ENCODE assay signal across 11 mouse cellular contexts in the genomic region with DNA sequence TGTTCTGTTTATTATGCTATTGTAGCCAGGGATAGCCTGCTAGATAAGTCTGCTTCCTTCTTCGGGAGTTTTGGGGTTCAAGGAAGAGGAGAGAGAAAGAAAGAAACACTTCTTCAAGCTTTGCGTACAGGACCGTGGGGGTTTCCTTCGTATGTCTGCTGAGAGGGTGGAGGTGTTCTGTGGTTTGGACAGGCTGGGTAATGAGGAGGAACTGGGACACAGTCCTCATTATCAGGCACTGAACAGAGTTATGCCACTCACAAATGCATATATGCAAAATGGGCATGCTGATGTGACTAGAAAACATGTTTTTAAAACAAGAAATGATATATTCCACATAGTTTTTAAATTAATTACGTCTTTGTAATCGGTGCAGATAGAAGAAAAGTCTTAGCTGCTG.
"Had no signal": no experiment of that assay in that cellular context is flagged by ENCODE, and none has a peak within 500 bp of the region (broad histone marks: within the 10 kb centered on the region; RNA-seq: fewer than 3 reads in every experiment).

No protein-coding gene starts in this region.

- H3K4me3 ChIP-seq: hindbrain, embryonic 15.5 days; limb, embryonic 10.5 days; liver, embryonic 12.5 days; megakaryocyte, embryonic 14.5 days; midbrain, embryonic 12.5 days had no signal

- H3K27ac ChIP-seq: hindbrain, embryonic 15.5 days; limb, embryonic 10.5 days; liver, embryonic 12.5 days; midbrain, embryonic 12.5 days had no signal

- H3K9ac ChIP-seq: hindbrain, embryonic 15.5 days; liver, embryonic 12.5 days; midbrain, embryonic 12.5 days had no signal

- H3K9me3 ChIP-seq: hindbrain, embryonic 15.5 days; limb, embryonic 10.5 days; liver, embryonic 12.5 days; megakaryocyte, embryonic 14.5 days; midbrain, embryonic 12.5 days had no signal

- H3K36me3 ChIP-seq: hindbrain, embryonic 15.5 days; limb, embryonic 10.5 days; liver, embryonic 12.5 days; midbrain, embryonic 12.5 days had no signal

- ATAC-seq: inflammation-experienced regulatory T-cells, adult 6 months; intestine, postnatal 0 days; liver, embryonic 12.5 days had no signal

- H3K4me2 ChIP-seq: hindbrain, embryonic 15.5 days; liver, embryonic 12.5 days; midbrain, embryonic 12.5 days had no signal

- DNase-seq: kidney, postnatal 14 days; lung, postnatal 4 days; right cerebral cortex, postnatal 14 days; thymus, postnatal 4 days had no signal
